Mouse (Mus musculus): ENCODE measurements at regions not wholly inside any gene's neighbourhood (a gene's known extent, or its start where the extent isn't known, plus 50 kb on each side); places are given as distances from the start of the nearest gene placed in this dataset.

GRCm38 (mm10) chr1:191486766-191487165, 83.7 kb upstream of the Ppp2r5a start:
- DNase-seq (ENCODE audit: low spot score in 2 of 2): no peak

- DNase-seq (ENCODE audit: low spot score in 2 of 2): no peak
Observed at GRCm38 (mm10) chr1:191484726-191485425, 81.8 kb upstream of the Ppp2r5a start.

- peak; percentile 40 to 50 for DNase-seq (ENCODE audit: low spot score in 2 of 2)
Observed at GRCm38 (mm10) chr1:191479906-191480379, 76.9 kb upstream of the Ppp2r5a start.

DNA sequence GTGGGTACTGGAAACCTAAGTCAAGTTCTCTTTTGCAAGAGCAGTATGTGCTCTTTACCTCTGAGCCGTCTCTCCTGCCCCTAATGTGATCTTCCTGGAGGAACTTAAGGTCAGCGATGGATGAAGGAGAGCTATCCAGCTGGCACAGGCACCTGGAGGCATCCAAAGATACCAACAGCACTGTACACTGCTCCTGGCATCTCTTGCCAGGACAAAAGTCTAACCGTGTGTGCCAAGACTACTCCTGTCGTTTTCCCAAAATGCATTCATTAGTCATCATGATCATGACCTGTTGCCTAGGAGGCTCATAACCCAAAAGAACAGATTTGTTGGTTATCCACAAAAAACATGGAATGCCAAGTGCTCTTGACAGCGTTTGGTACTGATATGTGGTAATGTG, 69.5 kb upstream of the Ppp2r5a start:
- DNase-seq (ENCODE audit: low spot score in 2 of 2): no peak

GRCm38 (mm10) chr1:191471489-191471888, 68.4 kb upstream of the Ppp2r5a start:
- DNase-seq (ENCODE audit: low spot score in 2 of 2): no peak

- DNase-seq (ENCODE audit: low spot score in 2 of 2): no peak
Observed at GRCm38 (mm10) chr1:191470190-191470985, 67.3 kb upstream of the Ppp2r5a start.

- DNase-seq (ENCODE audit: low spot score in 2 of 2): no peak
Observed at GRCm38 (mm10) chr1:191468837-191469529, 65.9 kb upstream of the Ppp2r5a start.

DNA sequence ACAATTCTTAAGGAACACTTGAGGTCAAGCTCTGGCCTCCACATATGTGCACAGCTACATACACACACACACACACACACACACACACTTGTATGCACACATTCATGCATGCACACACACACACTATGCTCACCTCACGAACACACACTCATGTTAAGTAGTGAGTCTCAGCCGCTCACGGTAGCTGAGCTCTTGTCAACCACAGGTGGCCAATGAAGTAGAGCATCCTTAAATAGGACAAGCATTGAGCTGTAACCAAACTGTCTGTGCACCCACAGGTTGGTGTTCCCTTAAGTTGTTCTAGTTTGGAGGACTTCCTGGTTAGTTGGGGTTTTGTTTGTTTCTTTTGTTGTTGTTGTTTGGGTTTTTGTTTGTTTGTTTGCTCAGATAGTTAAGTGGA, 63.2 kb upstream of the Ppp2r5a start:
- peak; percentile 41 to 50 for DNase-seq (ENCODE audit: low spot score in 2 of 2)

DNA sequence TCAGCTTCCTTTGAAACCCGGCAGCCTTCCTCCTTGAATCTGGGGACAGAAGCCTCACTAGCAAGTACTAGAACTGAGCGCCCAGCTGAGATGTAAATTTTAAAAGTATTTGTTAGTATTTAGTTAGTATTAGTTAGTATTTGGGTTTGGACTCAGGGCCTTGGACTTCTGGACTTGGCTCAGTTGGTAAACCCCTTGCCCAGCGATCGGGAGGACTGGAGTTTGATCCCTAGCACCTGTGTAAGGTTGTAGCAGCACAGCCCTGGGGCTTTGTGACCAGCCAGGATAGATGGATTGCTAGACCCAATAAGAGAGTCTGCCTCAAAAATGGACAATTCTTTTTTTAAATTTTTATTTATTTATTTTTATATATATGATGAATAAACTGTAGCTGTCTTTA, 62.7 kb upstream of the Ppp2r5a start:
- no peak for DNase-seq (ENCODE audit: low spot score in 2 of 2)

DNA sequence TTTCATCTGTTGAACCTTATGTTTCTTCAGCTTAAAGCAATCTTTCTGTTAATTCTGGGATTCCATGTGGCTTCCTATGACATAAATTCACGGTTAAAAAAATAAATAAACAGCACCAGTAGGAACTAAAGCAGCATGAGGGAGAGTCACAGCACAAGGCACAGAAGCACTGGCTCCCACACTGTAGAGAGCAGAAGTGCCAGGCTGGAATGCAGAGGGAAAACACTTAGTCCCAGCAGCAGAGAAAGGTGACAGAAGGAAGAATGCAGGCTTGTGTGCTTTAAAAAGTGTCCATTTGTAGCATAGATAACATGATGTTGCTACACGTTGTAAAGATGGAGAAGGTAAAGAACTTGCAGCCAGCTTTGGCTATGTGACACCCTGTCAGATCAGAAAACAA, 62.1 kb upstream of the Ppp2r5a start:
- DNase-seq (ENCODE audit: low spot score in 2 of 2): no peak

GRCm38 (mm10) chr1:191461811-191462491, 58.9 kb upstream of the Ppp2r5a start:
- DNase-seq (ENCODE audit: low spot score in 2 of 2): no peak

DNA sequence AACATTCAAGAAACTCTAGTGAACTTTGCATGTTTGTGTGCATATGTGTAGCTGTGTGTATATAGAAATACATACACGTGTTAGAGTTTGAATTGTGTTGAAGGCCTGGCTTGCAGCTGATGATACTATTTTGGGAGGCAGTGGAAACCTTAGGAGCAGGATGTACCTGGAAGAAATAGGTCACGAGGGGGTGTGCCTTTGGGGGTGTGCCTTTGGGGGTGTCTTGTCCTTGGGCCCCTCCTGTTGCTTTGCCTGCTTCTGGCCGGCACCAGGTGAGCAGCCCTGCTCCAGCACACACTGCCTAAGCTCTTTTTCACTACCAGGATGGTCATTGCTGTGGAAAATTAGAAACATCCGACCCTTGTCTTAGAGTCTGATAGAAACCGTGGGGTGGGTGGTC, 56.0 kb upstream of the Ppp2r5a start:
- no peak for DNase-seq (ENCODE audit: low spot score in 2 of 2)

DNA sequence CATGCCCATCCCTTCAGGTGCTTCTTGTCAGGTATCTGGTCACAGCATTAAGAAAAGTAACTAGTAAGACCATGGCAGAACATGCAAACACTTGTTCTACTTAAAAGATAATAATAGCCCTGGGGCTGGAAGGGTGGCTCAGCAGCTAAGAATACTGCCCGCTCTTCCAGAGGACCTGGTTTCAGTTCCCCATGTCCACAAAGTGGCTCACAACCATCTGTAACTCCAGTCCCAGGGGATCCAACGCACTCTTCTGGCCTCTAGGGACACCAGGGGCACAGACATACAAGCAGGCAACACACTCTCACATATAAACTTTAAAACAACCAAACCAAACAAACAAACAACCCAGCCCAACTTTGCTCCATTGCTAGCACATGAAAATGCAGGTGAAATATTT, 55.2 kb upstream of the Ppp2r5a start:
- no peak for DNase-seq (ENCODE audit: low spot score in 2 of 2)

DNA sequence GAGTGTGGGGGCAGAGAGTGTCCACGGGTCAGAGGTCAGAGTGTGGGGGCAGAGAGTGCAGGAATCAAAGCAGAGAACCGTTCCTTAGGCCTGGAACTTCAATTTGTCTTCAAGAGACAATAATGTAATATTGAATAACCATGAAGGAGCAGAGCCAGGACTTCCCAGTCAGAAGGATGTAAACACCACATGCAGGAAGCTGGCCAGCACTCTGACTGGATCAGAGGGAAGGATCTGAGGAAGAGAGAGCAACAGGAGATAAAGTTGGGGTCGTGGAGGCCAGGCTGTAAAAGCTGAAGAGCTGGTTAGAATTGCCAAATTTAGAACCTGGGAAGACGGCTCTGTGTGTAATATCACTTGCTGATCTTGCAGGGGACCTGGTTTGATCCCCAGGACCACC, 54.0 kb upstream of the Ppp2r5a start:
- DNase-seq (ENCODE audit: low spot score in 2 of 2): no peak

GRCm38 (mm10) chr1:191454604-191455003, 51.5 kb upstream of the Ppp2r5a start:
- no peak for DNase-seq (ENCODE audit: low spot score in 2 of 2)

DNA sequence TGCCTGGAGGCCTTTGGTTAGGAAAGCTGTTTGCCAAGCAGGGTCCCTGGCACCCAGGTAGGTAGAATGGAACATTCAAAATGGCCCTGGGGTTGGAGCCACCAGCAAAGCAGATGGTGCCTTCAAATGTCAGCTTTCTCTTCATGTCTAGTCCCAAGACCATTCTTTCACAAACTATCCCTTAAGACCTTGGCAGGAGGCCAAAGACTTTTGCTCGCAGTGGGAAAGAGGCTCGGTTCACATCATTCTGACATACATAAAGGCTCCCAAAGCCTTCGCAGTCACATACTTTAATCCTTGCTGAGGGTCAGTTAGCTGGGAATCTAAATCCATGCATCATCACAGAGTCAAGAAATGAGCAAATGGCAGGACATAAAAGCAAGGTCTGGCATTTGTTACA, 50.5 kb upstream of the Ppp2r5a start:
- DNase-seq (ENCODE audit: low spot score in 2 of 2): no peak
